Mouse (Mus musculus) thymus, adult 2 months (tissue): ENCODE results near the gene Pde4d. TPM values are rescaled to one million over a fixed set of nuclear protein-coding genes. Genes with fewer than 3 reads are reported as not detected.

Experiments
- DNase-seq: peaks from one replicate; pipeline ENCODE4 v3.0.0; 2021
- H3K27ac ChIP-seq: fragments of 200-500 bp; 2 replicates; pipeline ENCODE4 v1.5.1; 2012; ENCODE audit warnings: low read length, control low read depth; ENCODE audit not compliant: control insufficient read depth, insufficient read depth
- H3K27me3 ChIP-seq: fragments of 200-500 bp; 2 replicates; pipeline ENCODE4 v1.6.1; 2012; ENCODE audit warnings: mild to moderate bottlenecking, low read length, moderate library complexity, mixed read lengths; ENCODE audit not compliant: control insufficient read depth, insufficient read depth
- H3K36me3 ChIP-seq: fragments of 200-500 bp; 2 replicates; pipeline ENCODE4 v1.6.1; 2012; ENCODE audit warnings: mild to moderate bottlenecking, low read length, moderate library complexity; ENCODE audit not compliant: control insufficient read depth, insufficient read depth
- H3K4me1 ChIP-seq: fragments of 200-500 bp; replicated peaks from 2 replicates; pipeline ENCODE4 v1.6.1; 2012; ENCODE audit warnings: low read length; ENCODE audit not compliant: control insufficient read depth, insufficient read depth
- H3K4me3 ChIP-seq: fragments of 200-500 bp; 2 replicates; pipeline ENCODE4 v1.5.1; 2012; ENCODE audit warnings: mild to moderate bottlenecking, low read length, control low read depth, moderate library complexity; ENCODE audit not compliant: control insufficient read depth, insufficient read depth
- CTCF ChIP-seq: fragments of 200-500 bp; IDR thresholded peaks from 2 replicates; pipeline ENCODE4 v1.5.1; 2012; ENCODE audit warnings: mild to moderate bottlenecking, control low read depth, low read length, moderate library complexity, borderline replicate concordance; ENCODE audit not compliant: control insufficient read depth, poor library complexity, insufficient read depth; ENCODE audit errors: extremely low read depth
- POLR2A ChIP-seq: fragments of 200-500 bp; IDR thresholded peaks from 2 replicates; pipeline ENCODE4 v1.6.1; 2012; ENCODE audit warnings: mild to moderate bottlenecking, low read length, control low read depth, moderate library complexity; ENCODE audit not compliant: control insufficient read depth, poor library complexity, insufficient read depth; ENCODE audit errors: extremely low read depth
- WGBS: fragments of 180-500 bp; shearing (Covaris S2); methylation state at CpG from one replicate; pipeline ENCODE4 v1.1.7; 2018; 5-methylcytosine and 5-hydroxymethylcytosine counted together
- polyA plus RNA-seq: library from polyadenylated mRNA; depleted of rRNA; stranded (reverse); fragments of >200 nt; gene quantifications from 2 replicates; pipeline ENCODE4 v1.2.3, GENCODE M21; 2012

Gene Pde4d
- polyA plus RNA-seq, 1 experiment, result 35.2 TPM

DNA sequence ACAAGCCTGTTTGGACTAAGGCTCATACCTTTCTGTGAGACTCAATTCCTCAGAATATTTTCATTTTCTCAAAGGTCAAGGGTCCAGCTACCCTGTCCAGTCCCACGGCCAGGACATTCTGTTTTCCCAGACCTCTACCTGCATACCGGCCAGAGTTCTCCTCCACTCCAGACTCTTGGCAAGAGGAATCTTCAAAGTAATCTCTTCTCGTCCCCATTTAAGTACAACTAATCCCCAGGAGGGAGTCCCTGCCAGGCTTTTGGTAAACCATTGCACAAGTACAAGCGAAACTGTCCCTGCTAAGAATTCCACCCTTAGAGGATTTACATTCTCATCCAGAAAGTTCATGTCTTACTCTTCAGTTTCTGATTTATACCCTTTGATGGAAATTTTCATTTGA is 1128.2 kb downstream of the Pde4d start:
- H3K4me3 ChIP-seq, result no peak overlapping the region
- H3K4me1 ChIP-seq, result no peaks in the 10 kb centered on the region

DNA sequence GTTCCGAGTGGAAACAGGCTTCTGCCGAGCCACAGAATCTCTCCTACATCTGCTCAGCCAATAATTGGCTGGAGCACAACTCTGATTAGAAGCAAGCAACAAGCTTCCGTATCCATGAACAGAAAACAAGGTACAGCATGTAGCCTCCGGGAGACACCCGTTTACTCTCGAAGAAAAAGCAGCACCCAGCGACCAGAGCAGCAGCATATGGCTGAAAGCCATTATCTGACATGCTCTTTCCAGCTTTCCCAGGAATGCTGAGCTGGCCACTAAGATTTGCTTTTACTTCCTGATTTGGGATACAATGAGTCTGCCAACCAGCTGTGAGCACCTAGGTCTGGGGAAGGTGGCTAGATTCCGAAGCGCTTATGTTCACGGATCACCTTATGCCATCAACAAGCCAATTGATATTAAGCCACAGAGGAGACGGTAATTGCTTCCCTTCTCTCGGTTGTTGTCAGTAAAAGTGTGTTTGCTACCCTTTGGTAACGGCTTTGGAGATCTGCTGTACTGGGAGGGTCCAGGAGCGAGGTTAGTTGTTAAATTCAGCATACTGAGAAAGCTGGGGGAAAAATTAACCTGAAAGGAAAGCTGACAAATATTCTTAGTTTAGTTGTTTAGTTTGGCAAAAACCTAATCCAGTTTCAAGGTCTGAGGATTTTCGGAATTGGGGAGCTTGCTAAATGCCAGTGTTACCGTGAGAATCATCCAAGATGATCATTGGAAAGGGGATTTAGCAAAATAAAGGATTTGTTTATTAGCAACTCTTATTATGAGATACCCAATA is 1131.7 kb downstream of the Pde4d start:
- no peak for DNase-seq
- no peaks in the 10 kb centered on the region for H3K36me3 ChIP-seq
- TF ChIP-seq POLR2A (no peak), CTCF (no peak)
- no peaks in the 10 kb centered on the region for H3K4me1 ChIP-seq
- WGBS, result 92% methylated on average over 16 of the region's 16 CpGs
- H3K4me3 ChIP-seq, result no peak overlapping the region
- H3K27me3 ChIP-seq, result no peaks in the 10 kb centered on the region
- no peak overlapping the region for H3K27ac ChIP-seq

More for the DNA sequence above, 1128.2 kb downstream of the Pde4d start:
- no peaks in the 10 kb centered on the region for H3K36me3 ChIP-seq
- no peak for TF ChIP-seq CTCF
- H3K27me3 ChIP-seq, result no peaks in the 10 kb centered on the region
- 91% methylated on average over 4 of the region's 4 CpGs for WGBS
- DNase-seq, result no peak
- H3K27ac ChIP-seq, result no peak overlapping the region

DNA sequence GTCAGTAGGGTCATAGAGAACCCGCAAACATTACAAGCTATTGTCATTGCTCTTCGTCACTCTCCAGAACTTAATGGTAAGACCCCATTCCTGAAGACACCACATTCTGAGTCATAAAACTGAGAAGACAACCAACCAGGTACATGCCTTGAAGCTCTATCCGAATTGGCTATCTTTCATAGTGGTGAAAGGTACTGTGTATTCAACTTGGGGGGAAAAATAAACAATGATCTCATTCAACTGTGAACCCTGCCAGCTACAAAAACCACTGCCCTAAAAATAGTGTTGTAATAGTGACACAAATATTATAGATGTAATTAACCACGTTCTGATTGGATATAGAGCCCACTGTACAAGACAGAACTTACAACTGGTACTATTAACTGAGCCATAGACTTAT is 1140.3 kb downstream of the Pde4d start:
- no peak for TF ChIP-seq CTCF
- 90% methylated on average over 4 of the region's 4 CpGs for WGBS
- Histone ChIP-seq H3K4me1 (no peaks in the 10 kb centered on the region), H3K36me3 (no peaks in the 10 kb centered on the region), H3K27me3 (no peaks in the 10 kb centered on the region), H3K27ac (no peak overlapping the region), H3K4me3 (no peak overlapping the region)
- no peak for DNase-seq

DNA sequence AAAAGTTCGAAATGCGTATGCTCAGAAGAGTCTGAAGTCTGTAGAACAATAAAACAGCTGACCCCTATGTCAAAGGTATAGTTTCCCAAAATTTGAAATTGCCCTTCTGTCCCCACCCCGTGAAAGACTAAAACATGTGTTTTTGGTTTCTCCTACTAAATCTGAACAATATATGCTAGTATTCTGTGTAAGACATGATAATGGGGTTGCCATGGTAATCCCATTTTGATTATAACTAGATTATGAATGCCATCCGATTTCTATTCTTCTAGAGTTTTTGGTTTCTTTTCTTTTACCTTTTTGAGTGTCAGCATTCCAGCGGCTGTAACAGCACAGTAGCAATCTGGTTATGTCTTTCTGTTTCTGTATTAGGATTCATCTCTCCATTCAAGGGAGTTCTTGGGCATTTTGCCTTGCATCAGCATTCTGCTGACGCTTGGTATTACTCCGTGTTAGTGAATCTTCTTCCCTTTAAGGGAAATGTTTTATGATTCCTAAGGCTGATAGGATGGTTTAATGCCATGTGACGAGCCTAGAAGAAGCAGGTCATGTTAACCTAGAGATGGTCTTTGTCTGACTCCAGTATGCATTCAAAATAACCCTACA is 1142.5 kb downstream of the Pde4d start:
- WGBS, result 94% methylated on average over 8 of the region's 8 CpGs
- no peak for DNase-seq
- no peak overlapping the region for H3K27ac ChIP-seq
- no peak overlapping the region for H3K4me3 ChIP-seq
- H3K27me3 ChIP-seq, result no peaks in the 10 kb centered on the region
- no peaks in the 10 kb centered on the region for H3K4me1 ChIP-seq
- TF ChIP-seq CTCF, result no peak
- no peak for TF ChIP-seq POLR2A
- H3K36me3 ChIP-seq, result no peaks in the 10 kb centered on the region

DNA sequence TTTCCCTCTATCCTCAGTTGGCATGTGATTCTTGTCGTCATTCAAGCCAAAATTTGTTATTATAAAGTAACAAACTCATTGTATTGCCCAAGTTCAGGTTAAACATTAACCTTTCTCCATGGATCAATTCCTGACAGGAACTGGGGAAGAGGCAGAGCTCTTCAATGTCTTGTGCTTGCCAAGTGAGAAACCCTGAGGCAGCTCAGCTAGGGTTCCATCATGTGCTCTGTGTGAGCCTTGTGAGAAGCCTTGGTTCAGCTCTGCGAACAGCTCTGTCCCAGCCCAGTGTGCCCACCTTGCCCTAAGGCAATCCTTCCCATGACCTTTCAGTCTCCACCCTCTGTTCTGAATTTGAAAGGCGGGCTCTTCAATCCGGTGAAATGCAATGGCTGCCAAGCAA is 1150.0 kb downstream of the Pde4d start:
- TF ChIP-seq POLR2A, result no peak
- no peak for TF ChIP-seq CTCF
- Histone ChIP-seq H3K36me3 (no peaks in the 10 kb centered on the region), H3K4me1 (no peaks in the 10 kb centered on the region), H3K27me3 (no peaks in the 10 kb centered on the region), H3K4me3 (no peak overlapping the region), H3K27ac (no peak overlapping the region)
- 91% methylated on average over 4 of the region's 4 CpGs for WGBS
- DNase-seq, result no peak

DNA sequence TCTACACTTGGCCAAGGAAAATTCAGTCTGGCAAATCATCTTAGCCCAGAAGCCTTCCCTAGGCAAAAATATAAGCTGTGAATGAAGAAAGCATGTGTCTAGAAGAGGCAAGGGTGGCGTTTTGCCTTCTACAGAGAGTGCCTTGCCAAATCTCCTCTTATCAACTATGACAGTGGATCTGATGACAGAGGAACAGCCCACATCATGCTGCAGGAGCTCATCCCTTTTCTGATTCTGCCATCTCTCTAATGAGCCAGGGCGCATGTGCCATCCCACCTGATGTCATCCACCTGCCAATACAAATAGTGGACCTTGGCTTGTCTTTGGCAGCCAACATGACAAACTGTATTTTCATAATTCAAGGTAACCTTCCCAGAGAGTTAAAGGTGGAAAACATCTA is 1154.3 kb downstream of the Pde4d start:
- DNase-seq, result no peak
- Histone ChIP-seq H3K27me3 (no peaks in the 10 kb centered on the region), H3K36me3 (no peaks in the 10 kb centered on the region), H3K4me1 (no peaks in the 10 kb centered on the region), H3K4me3 (no peak overlapping the region), H3K27ac (no peak overlapping the region)
- TF ChIP-seq CTCF (no peak), POLR2A (no peak)
- 95% methylated on average over 2 of the region's 2 CpGs for WGBS

DNA sequence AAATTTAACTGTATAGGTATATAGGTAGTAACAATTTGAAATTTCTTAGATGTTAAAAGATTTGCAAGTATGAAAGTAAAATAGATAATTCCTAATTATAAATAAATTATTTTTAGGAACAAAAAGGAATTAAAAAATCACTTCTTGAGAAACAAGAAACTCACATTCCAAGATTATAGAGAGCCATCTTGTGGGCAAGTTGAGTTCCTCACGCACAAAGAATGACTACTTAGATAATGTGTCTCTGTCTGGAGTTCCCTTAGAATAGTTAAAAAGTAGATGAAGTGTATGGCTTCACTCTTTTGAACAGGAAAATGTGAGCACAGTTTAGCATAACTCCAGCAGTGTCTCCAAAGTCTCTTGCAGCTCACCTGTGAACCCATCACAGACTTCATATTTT is 1155.4 kb downstream of the Pde4d start:
- no peak for TF ChIP-seq CTCF
- no peak for TF ChIP-seq POLR2A
- no peak overlapping the region for H3K27ac ChIP-seq
- WGBS, result 87% methylated on average over 1 of the region's 1 CpGs
- no peak overlapping the region for H3K4me3 ChIP-seq
- no peaks in the 10 kb centered on the region for H3K4me1 ChIP-seq
- H3K36me3 ChIP-seq, result no peaks in the 10 kb centered on the region
- DNase-seq, result no peak
- H3K27me3 ChIP-seq, result no peaks in the 10 kb centered on the region
